Mouse (Mus musculus): Measurements from ENCODE around the gene Cpsf2. TPM values are rescaled to one million over a fixed set of nuclear protein-coding genes. Genes with fewer than 3 reads are reported as not detected.

Cpsf2 gene
- total and polyA plus RNA-seq, 3 experiments = 32.7 to 42.0 (median 34.6) TPM

DNA sequence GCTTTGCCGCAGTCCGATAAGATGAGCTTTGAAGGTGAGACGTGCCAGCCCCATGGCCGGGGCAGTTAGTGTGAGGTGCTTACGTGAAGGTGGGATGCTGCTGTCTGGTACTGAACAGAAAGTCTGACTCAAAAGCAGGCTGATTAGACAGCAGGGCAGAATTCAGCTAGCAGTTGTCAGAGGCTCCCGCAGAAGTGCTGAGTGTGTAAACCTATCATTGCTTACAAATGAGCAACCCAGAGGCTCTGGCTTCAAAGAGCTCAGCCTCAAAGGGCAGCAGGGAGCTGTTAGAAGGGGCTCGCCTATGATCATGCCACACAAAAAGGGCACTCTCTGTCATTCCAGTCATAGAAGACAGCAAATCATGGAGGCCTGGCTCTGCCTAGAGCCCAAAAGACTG, 66.5 kb downstream of the Cpsf2 start:
- Histone ChIP-seq H3K4me2 (ENCODE audit: insufficient read depth, low read depth, poor library complexity, severe bottlenecking) (no peak overlapping the region), H3K27ac (ENCODE audit: insufficient read depth, low read depth) (no peak overlapping the region), H3K9ac (ENCODE audit: insufficient read depth, low read depth) (no peak overlapping the region), H3K36me3 (replicated peaks in 1 of 2; ENCODE audit: control insufficient read depth in 1 of 2, insufficient read depth in 1 of 2, low read length in 1 of 2) (no peaks in the 10 kb centered on the region), H3K79me2 (replicated peaks; ENCODE audit: control insufficient read depth, extremely low read depth, insufficient read depth, poor library complexity, severe bottlenecking) (no peaks in the 10 kb centered on the region), H3K27me3 (replicated peaks) (no peaks in the 10 kb centered on the region), H3K4me1 (ENCODE audit: control insufficient read depth in 1 of 2, insufficient read depth in 2 of 2) (no peaks in the 10 kb centered on the region), H3K4me3 (replicated peaks in 1 of 3; ENCODE audit: low read depth in 2 of 3, low read length in 2 of 3, poor library complexity in 1 of 3) (no peak overlapping the region), H3K9me3 (replicated peaks; ENCODE audit: low read length) (no peaks in the 10 kb centered on the region)
- no peak for TF ChIP-seq IRF4 (IDR thresholded peaks at IDR 0.05; ENCODE audit: low read depth, low read length)
- TF ChIP-seq TCF12 (IDR thresholded peaks at IDR 0.05; ENCODE audit: low read depth, low read length) = no peak
- no peak for TF ChIP-seq USF2 (conservative IDR thresholded peaks at IDR 0.05; ENCODE audit: low read depth, low read length)
- TF ChIP-seq MAX (IDR thresholded peaks at IDR 0.05; ENCODE audit: low read length) = no peak
- no peak for TF ChIP-seq NELFE (IDR thresholded peaks at IDR 0.05; ENCODE audit: low read depth, low read length)
- TF ChIP-seq ZC3H11A (IDR thresholded peaks at IDR 0.05; ENCODE audit: low read depth, low read length) = no peak
- no peak for TF ChIP-seq KAT2A (IDR thresholded peaks at IDR 0.05; ENCODE audit: insufficient replicate concordance, low read length)
- TF ChIP-seq EP300 (IDR thresholded peaks at IDR 0.05; ENCODE audit: low read length) = no peak
- TF ChIP-seq MYC (IDR thresholded peaks at IDR 0.05; ENCODE audit: low read depth, low read length) = no peak
- no peak for TF ChIP-seq SMC3 (IDR thresholded peaks at IDR 0.05; ENCODE audit: low read depth, low read length)
- TF ChIP-seq ZKSCAN1 (IDR thresholded peaks at IDR 0.05; ENCODE audit: borderline replicate concordance, low read depth, low read length) = no peak
- TF ChIP-seq BHLHE40 (IDR thresholded peaks at IDR 0.05; ENCODE audit: low read depth, low read length) = no peak
- no peak for TF ChIP-seq TBP (conservative IDR thresholded peaks at IDR 0.05; ENCODE audit: low read depth, low read length)
- dilution Hi-C loops (cut with MboI; ENCODE audit: extremely low pct_ligation_motif_present, extremely low pct_unique_long_range_greater_than_20kb, low sequenced_read_pairs) (no loop called here), in situ Hi-C loops (cut with MboI; ENCODE audit: low pct_ligation_motif_present, low pct_unique_long_range_greater_than_20kb, low sequenced_read_pairs) (no loop called here)
- no peak for DNase-seq (ENCODE audit: extremely low read depth)

DNA sequence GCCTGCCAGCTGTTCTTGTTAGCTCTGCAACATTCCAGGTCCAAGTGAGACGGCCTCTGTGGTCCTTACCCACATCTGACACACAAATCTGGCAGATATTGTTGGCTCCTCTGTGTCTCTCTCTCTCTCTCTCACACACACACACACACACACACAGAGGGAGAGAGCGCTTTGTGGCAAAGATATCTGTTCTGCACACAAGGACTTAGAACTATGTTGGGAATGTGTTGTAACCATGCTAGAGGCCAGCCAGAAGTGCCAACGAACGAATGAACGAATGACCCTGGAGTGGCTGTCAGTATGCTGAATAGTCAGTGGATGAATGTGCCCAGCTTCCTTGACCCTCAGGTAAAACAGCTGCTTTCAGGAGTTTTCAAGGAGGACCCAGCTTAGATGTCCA, 68.1 kb downstream of the Cpsf2 start:
- no peak overlapping the region for H3K4me3 ChIP-seq (replicated peaks in 1 of 3; ENCODE audit: low read depth in 2 of 3, low read length in 2 of 3, poor library complexity in 1 of 3)
- H3K36me3 ChIP-seq (replicated peaks in 1 of 2; ENCODE audit: control insufficient read depth in 1 of 2, insufficient read depth in 1 of 2, low read length in 1 of 2) = no peaks in the 10 kb centered on the region
- no peak overlapping the region for H3K4me2 ChIP-seq (ENCODE audit: insufficient read depth, low read depth, poor library complexity, severe bottlenecking)
- H3K9me3 ChIP-seq (replicated peaks; ENCODE audit: low read length) = no peaks in the 10 kb centered on the region
- in situ Hi-C loops (cut with MboI; ENCODE audit: low pct_ligation_motif_present, low pct_unique_long_range_greater_than_20kb, low sequenced_read_pairs) (no loop called here), dilution Hi-C loops (cut with MboI; ENCODE audit: extremely low pct_ligation_motif_present, extremely low pct_unique_long_range_greater_than_20kb, low sequenced_read_pairs) (no loop called here)
- no peak overlapping the region for H3K27ac ChIP-seq (ENCODE audit: insufficient read depth, low read depth)
- no peaks in the 10 kb centered on the region for H3K79me2 ChIP-seq (replicated peaks; ENCODE audit: control insufficient read depth, extremely low read depth, insufficient read depth, poor library complexity, severe bottlenecking)
- no peak overlapping the region for H3K9ac ChIP-seq (ENCODE audit: insufficient read depth, low read depth)
- H3K4me1 ChIP-seq (ENCODE audit: control insufficient read depth in 1 of 2, insufficient read depth in 2 of 2) = no peaks in the 10 kb centered on the region
- TF ChIP-seq CHD2 (IDR thresholded peaks at IDR 0.05; ENCODE audit: low read length) (no peak), POLR2A (IDR thresholded peaks at IDR 0.05; ENCODE audit: low read depth, low read length) (no peak), NELFE (IDR thresholded peaks at IDR 0.05; ENCODE audit: low read depth, low read length) (no peak), GABPA (IDR thresholded peaks at IDR 0.05; ENCODE audit: insufficient replicate concordance, low read depth, low read length) (no peak), UBTF (IDR thresholded peaks at IDR 0.05; ENCODE audit: low read depth, low read length) (no peak), PAX5 (IDR thresholded peaks at IDR 0.05; ENCODE audit: low read length) (no peak), USF2 (conservative IDR thresholded peaks at IDR 0.05; ENCODE audit: low read depth, low read length) (no peak), MAX (IDR thresholded peaks at IDR 0.05; ENCODE audit: low read length) (no peak), TCF12 (IDR thresholded peaks at IDR 0.05; ENCODE audit: low read depth, low read length) (no peak), SMC3 (IDR thresholded peaks at IDR 0.05; ENCODE audit: low read depth, low read length) (no peak), KAT2A (IDR thresholded peaks at IDR 0.05; ENCODE audit: insufficient replicate concordance, low read length) (no peak), ZMIZ1 (IDR thresholded peaks at IDR 0.05; ENCODE audit: low read depth, low read length) (no peak), ELF1 (IDR thresholded peaks at IDR 0.05; ENCODE audit: low read depth, low read length) (no peak), JUND (conservative IDR thresholded peaks at IDR 0.05; ENCODE audit: low read depth, low read length) (no peak), SIN3A (IDR thresholded peaks at IDR 0.05; ENCODE audit: low read length) (no peak)
- no peaks in the 10 kb centered on the region for H3K27me3 ChIP-seq (replicated peaks)
- DNase-seq (ENCODE audit: extremely low read depth) = no peak
